Mouse (Mus musculus): ENCODE data around the gene Rab11a. TPM values are rescaled to one million over a fixed set of nuclear protein-coding genes. Genes with fewer than 3 reads are reported as not detected.

The Rab11a gene
- polyA plus RNA-seq, 1 experiment from 2014 or later = 330 TPM

DNA sequence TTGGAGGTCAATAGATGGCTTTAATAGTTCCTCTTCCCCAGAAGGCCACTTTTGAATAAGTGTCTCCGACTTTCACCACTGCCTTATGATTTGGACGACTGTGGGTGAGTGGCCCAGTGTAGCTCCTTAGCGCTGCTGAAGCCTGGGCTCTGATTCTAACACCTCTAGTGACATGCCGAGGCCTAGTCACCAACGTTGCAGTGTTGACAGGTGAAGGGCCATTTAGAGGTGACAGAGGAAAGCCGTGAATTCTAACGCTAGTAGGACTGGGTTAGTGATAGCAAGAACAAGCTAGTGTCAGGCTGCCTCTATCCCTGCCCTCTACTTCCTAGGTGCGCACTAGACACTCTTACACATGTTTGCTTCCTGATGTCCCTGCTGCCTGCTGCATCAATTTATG, 35.7 kb upstream of the Rab11a start:
- Histone ChIP-seq H3K27ac (no peak overlapping the region), H3K9me3 (no peaks in the 10 kb centered on the region), H3K36me3 (no peaks in the 10 kb centered on the region), H3K4me1 (peaks cover 15% of the 10 kb centered on the region), H3K27me3 (no peaks in the 10 kb centered on the region), H3K4me2 (no peak overlapping the region), H3K4me3 (no peak overlapping the region), H3K9ac (no peak overlapping the region)
- 87% methylated on average over 8 of the region's 8 CpGs for WGBS
- no peak for ATAC-seq (ENCODE audit: insufficient number of reproducible peaks, insufficient read depth, low FRiP score, low TSS enrichment, low read depth)

GRCm38 (mm10) chr9:64771236-64771635, 33.7 kb upstream of the Rab11a start:
- Histone ChIP-seq H3K27ac (no peak overlapping the region), H3K36me3 (no peaks in the 10 kb centered on the region), H3K9me3 (no peaks in the 10 kb centered on the region), H3K4me3 (no peak overlapping the region), H3K27me3 (no peaks in the 10 kb centered on the region), H3K9ac (no peak overlapping the region), H3K4me1 (peaks cover 15% of the 10 kb centered on the region), H3K4me2 (no peak overlapping the region)
- no peak for ATAC-seq (ENCODE audit: insufficient number of reproducible peaks, insufficient read depth, low FRiP score, low TSS enrichment, low read depth)
- WGBS = 54% methylated on average over 5 of the region's 5 CpGs

GRCm38 (mm10) chr9:64770411-64770849, 32.9 kb upstream of the Rab11a start:
- Histone ChIP-seq H3K9ac (no peak overlapping the region), H3K36me3 (no peaks in the 10 kb centered on the region), H3K27ac (no peak overlapping the region), H3K4me1 (peaks cover 15% of the 10 kb centered on the region), H3K9me3 (no peaks in the 10 kb centered on the region), H3K27me3 (no peaks in the 10 kb centered on the region), H3K4me2 (no peak overlapping the region), H3K4me3 (no peak overlapping the region)
- no peak for ATAC-seq (ENCODE audit: insufficient number of reproducible peaks, insufficient read depth, low FRiP score, low TSS enrichment, low read depth)
- 85% methylated on average over 5 of the region's 5 CpGs for WGBS

DNA sequence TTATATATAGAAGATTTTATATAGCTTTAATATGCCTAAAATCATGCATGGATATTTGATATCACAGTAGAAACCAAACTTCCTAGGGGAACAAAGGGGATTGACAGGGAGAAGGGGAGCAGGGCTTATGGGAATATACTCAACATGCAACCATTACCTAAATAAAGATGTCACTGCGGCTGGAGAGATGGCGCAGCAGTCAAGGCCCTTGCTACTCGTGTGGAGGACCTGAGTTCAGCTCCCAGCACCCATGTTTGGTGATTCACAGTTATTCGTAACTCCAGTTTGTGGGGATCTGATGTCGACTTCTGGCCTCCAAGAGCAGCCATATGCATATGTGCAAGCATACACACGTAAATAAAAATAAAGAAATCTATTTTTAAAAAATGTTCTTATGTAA, 32.4 kb upstream of the Rab11a start:
- H3K4me2 ChIP-seq = no peak overlapping the region
- 86% methylated on average over 6 of the region's 6 CpGs for WGBS
- H3K9ac ChIP-seq = no peak overlapping the region
- no peak overlapping the region for H3K27ac ChIP-seq
- no peak for ATAC-seq (ENCODE audit: insufficient number of reproducible peaks, insufficient read depth, low FRiP score, low TSS enrichment, low read depth)
- H3K36me3 ChIP-seq = no peaks in the 10 kb centered on the region
- no peak overlapping the region for H3K4me3 ChIP-seq
- H3K4me1 ChIP-seq = peaks cover 11% of the 10 kb centered on the region
- H3K27me3 ChIP-seq = no peaks in the 10 kb centered on the region
- H3K9me3 ChIP-seq = no peaks in the 10 kb centered on the region

DNA sequence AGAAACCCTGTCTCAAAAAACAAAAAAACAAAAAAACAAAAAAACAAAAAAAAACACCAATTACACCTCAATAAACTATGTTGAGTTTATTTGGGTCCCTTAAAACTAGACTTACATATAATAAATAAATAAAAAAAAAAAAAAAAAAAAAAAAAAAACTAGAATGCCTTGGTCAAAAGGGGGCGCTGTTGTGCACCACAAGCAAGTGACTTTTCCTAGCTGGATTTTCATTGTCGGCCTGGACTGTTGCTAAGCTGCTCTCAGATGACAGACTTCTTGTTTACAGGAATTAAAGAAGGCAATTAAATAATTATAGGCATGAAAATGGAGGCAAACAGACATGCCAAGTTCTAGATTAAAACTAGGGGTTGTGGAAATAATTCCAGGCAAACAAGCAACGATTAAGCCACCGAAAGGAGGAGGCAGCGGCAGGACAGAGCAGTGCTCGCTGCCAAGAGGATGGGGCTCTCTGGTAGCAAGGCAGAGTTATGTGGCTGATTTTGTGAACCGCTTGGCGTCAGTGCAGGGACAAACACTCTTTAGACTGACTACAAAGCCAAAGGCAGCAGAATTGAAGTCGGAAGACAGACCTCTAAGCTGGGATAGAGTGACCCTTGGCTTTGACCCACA, 31.6 kb upstream of the Rab11a start:
- H3K4me1 ChIP-seq = peaks cover 4% of the 10 kb centered on the region
- no peaks in the 10 kb centered on the region for H3K27me3 ChIP-seq
- H3K9ac ChIP-seq = no peak overlapping the region
- H3K27ac ChIP-seq = peak overlapping the region; percentile 48
- 23% methylated on average over 9 of the region's 9 CpGs for WGBS
- ATAC-seq (ENCODE audit: insufficient number of reproducible peaks, insufficient read depth, low FRiP score, low TSS enrichment, low read depth) = no peak
- no peaks in the 10 kb centered on the region for H3K36me3 ChIP-seq
- peak overlapping the region; percentile 26 for H3K4me2 ChIP-seq
- H3K9me3 ChIP-seq = no peaks in the 10 kb centered on the region
- no peak overlapping the region for H3K4me3 ChIP-seq

GRCm38 (mm10) chr9:64767796-64768195, 30.2 kb upstream of the Rab11a start:
- Histone ChIP-seq H3K4me1 (peaks cover 4% of the 10 kb centered on the region), H3K27ac (no peak overlapping the region), H3K4me3 (no peak overlapping the region), H3K27me3 (no peaks in the 10 kb centered on the region), H3K9ac (no peak overlapping the region), H3K36me3 (no peaks in the 10 kb centered on the region), H3K4me2 (no peak overlapping the region), H3K9me3 (no peaks in the 10 kb centered on the region)
- no peak for ATAC-seq (ENCODE audit: insufficient number of reproducible peaks, insufficient read depth, low FRiP score, low TSS enrichment, low read depth)
- WGBS = 53% methylated on average over 1 of the region's 1 CpGs

GRCm38 (mm10) chr9:64766136-64766535, 28.6 kb upstream of the Rab11a start:
- ATAC-seq (ENCODE audit: insufficient number of reproducible peaks, insufficient read depth, low FRiP score, low TSS enrichment, low read depth) = no peak
- H3K27me3 ChIP-seq = no peaks in the 10 kb centered on the region
- WGBS = 88% methylated on average over 3 of the region's 3 CpGs
- peaks cover 4% of the 10 kb centered on the region for H3K4me1 ChIP-seq
- H3K9me3 ChIP-seq = no peaks in the 10 kb centered on the region
- no peak overlapping the region for H3K4me2 ChIP-seq
- no peaks in the 10 kb centered on the region for H3K36me3 ChIP-seq
- H3K4me3 ChIP-seq = no peak overlapping the region
- no peak overlapping the region for H3K27ac ChIP-seq
- no peak overlapping the region for H3K9ac ChIP-seq

- Histone ChIP-seq H3K9ac (no peak overlapping the region), H3K4me3 (no peak overlapping the region), H3K4me2 (no peak overlapping the region), H3K27me3 (no peaks in the 10 kb centered on the region), H3K9me3 (no peaks in the 10 kb centered on the region), H3K27ac (no peak overlapping the region), H3K36me3 (no peaks in the 10 kb centered on the region), H3K4me1 (peaks cover 4% of the 10 kb centered on the region)
- no peak for ATAC-seq (ENCODE audit: insufficient number of reproducible peaks, insufficient read depth, low FRiP score, low TSS enrichment, low read depth)
- 81% methylated on average over 2 of the region's 2 CpGs for WGBS
Observed at GRCm38 (mm10) chr9:64764824-64765223, 27.3 kb upstream of the Rab11a start.

GRCm38 (mm10) chr9:64758052-64758451, 20.5 kb upstream of the Rab11a start:
- no peak overlapping the region; the same call in 1 of the 2 replicates for H3K27ac ChIP-seq
- no peak overlapping the region for H3K4me3 ChIP-seq
- WGBS = 64% methylated on average over 14 of the region's 14 CpGs

GRCm38 (mm10) chr9:64752575-64752974, 15.0 kb upstream of the Rab11a start:
- Histone ChIP-seq H3K27ac (no peak overlapping the region), H3K9ac (no peak overlapping the region), H3K4me3 (no peak overlapping the region), H3K4me2 (no peak overlapping the region), H3K4me1 (no peaks in the 10 kb centered on the region), H3K9me3 (no peaks in the 10 kb centered on the region), H3K27me3 (no peaks in the 10 kb centered on the region), H3K36me3 (no peaks in the 10 kb centered on the region)
- ATAC-seq (ENCODE audit: insufficient number of reproducible peaks, insufficient read depth, low FRiP score, low TSS enrichment, low read depth) = no peak
- WGBS = 92% methylated on average over 5 of the region's 5 CpGs

More at GRCm38 (mm10) chr9:64758052-64758451, 20.5 kb upstream of the Rab11a start:
- no peak for ATAC-seq (ENCODE audit: insufficient number of reproducible peaks, insufficient read depth, low FRiP score, low TSS enrichment, low read depth)
- no peaks in the 10 kb centered on the region for H3K4me1 ChIP-seq
- no peaks in the 10 kb centered on the region for H3K9me3 ChIP-seq
- H3K36me3 ChIP-seq = no peaks in the 10 kb centered on the region
- H3K27me3 ChIP-seq = no peaks in the 10 kb centered on the region
- no peak overlapping the region for H3K4me2 ChIP-seq
- no peak overlapping the region for H3K9ac ChIP-seq

DNA sequence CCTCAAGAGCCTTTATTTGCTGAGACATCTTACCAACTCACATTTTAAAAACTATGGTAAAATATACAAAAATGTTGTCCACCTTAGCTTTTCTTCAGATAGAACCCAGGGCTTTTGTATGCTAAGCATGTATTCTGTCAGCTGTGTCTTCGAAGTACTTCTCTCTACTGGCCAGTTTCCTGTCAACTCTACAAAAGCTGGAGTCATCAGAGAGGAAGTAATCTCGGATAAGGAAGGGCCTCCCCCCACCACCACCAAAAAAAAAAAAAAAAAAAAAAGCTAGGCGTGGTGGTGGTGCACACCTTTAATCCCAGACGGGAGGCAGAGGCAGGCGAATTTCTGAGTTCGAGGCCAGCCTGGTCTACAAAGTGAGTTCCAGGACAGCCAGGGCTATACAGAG, 11.8 kb upstream of the Rab11a start:
- Histone ChIP-seq H3K27me3 (no peaks in the 10 kb centered on the region), H3K9me3 (no peaks in the 10 kb centered on the region), H3K27ac (no peak overlapping the region), H3K4me3 (no peak overlapping the region), H3K4me2 (no peak overlapping the region), H3K4me1 (no peaks in the 10 kb centered on the region), H3K36me3 (no peaks in the 10 kb centered on the region), H3K9ac (no peak overlapping the region)
- ATAC-seq (ENCODE audit: insufficient number of reproducible peaks, insufficient read depth, low FRiP score, low TSS enrichment, low read depth) = no peak
- 80% methylated on average over 6 of the region's 6 CpGs for WGBS

DNA sequence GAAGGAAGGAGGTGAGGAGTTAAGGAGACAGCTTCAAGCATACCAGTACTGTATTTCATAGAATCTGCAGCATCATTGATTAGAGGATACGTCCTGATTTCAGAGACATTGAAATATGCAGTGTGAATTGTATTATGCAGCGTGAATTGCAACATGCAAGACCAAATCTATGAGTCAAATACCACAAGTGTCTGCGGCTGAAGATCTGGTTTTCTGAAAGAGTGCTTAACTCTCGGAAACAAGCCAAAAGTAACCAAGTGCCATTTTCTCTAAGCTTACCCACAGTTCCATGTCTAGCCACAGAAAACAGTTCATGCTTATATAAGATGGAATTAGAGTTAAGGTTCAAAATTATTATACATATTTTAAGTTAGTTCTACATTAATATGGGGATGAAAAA, 10.2 kb upstream of the Rab11a start:
- no peaks in the 10 kb centered on the region for H3K36me3 ChIP-seq
- 75% methylated on average over 4 of the region's 4 CpGs for WGBS
- H3K4me2 ChIP-seq = no peak overlapping the region
- no peaks in the 10 kb centered on the region for H3K4me1 ChIP-seq
- H3K9me3 ChIP-seq = no peaks in the 10 kb centered on the region
- H3K9ac ChIP-seq = no peak overlapping the region
- no peaks in the 10 kb centered on the region for H3K27me3 ChIP-seq
- no peak overlapping the region for H3K4me3 ChIP-seq
- H3K27ac ChIP-seq = no peak overlapping the region
- no peak for ATAC-seq (ENCODE audit: insufficient number of reproducible peaks, insufficient read depth, low FRiP score, low TSS enrichment, low read depth)
